Mouse (Mus musculus) gastrocnemius, adult 8-10 months (tissue): ENCODE results near the gene Hsf5. TPM values are rescaled to one million over a fixed set of nuclear protein-coding genes. Genes with fewer than 3 reads are reported as not detected.

Experiments used
- DNase-seq, 2 experiments: peaks; one replicate each; pipeline ENCODE4 v3.0.0; 2022; ENCODE audit warnings: low spot score in 2 of 2
- total RNA-seq, 4 experiments: library from RNA; stranded (reverse); gene quantifications; 2 replicates each; pipeline ENCODE4 v1.2.4; 2022

Gene Hsf5
- under 1 TPM in 1 of 4 experiments, not detected in 3; 0.09 TPM for total RNA-seq

GRCm38 (mm10) chr11:87616790-87617474 is at the start of gene Hsf5:
Gene Hsf5, plus strand, starts transcription at chr11:87617164.
- DNase-seq = no peak

- no peak for DNase-seq
Observed at GRCm38 (mm10) chr11:87568255-87568953, 48.6 kb upstream of the Hsf5 start, which contains the start of gene Sept4. Gene Sept4, plus strand, starts transcription at chr11:87568903.

GRCm38 (mm10) chr11:87570743-87571142 is 46.2 kb upstream of the Hsf5 start:
- no peak for DNase-seq

- DNase-seq = no peak
Observed at GRCm38 (mm10) chr11:87571361-87571950, 45.5 kb upstream of the Hsf5 start.

- DNase-seq = no peak
Observed at GRCm38 (mm10) chr11:87573751-87574150, 43.2 kb upstream of the Hsf5 start.

GRCm38 (mm10) chr11:87574520-87575180 is 42.3 kb upstream of the Hsf5 start:
- no peak for DNase-seq

- DNase-seq = no peak
Observed at GRCm38 (mm10) chr11:87577601-87578248, 39.2 kb upstream of the Hsf5 start.

- DNase-seq = peak; percentile 28 to 48
Observed at GRCm38 (mm10) chr11:87578249-87578962, 38.6 kb upstream of the Hsf5 start.

GRCm38 (mm10) chr11:87578963-87579601 is 37.9 kb upstream of the Hsf5 start:
- no peak for DNase-seq

GRCm38 (mm10) chr11:87579713-87580112 is 37.3 kb upstream of the Hsf5 start:
- no peak for DNase-seq

GRCm38 (mm10) chr11:87580543-87581085 is 36.4 kb upstream of the Hsf5 start:
- DNase-seq = no peak

GRCm38 (mm10) chr11:87581161-87581865 is 35.7 kb upstream of the Hsf5 start:
- no peak for DNase-seq

GRCm38 (mm10) chr11:87581933-87582710 is 34.8 kb upstream of the Hsf5 start:
- DNase-seq = no peak

- no peak for DNase-seq
Observed at GRCm38 (mm10) chr11:87583291-87584034, 33.5 kb upstream of the Hsf5 start.

- peak in 1 of 2 experiments; percentile 53 for DNase-seq
Observed at GRCm38 (mm10) chr11:87584711-87585505, 32.1 kb upstream of the Hsf5 start.

- no peak for DNase-seq
Observed at GRCm38 (mm10) chr11:87587211-87587874, 29.6 kb upstream of the Hsf5 start.
